Mouse (Mus musculus) kidney, embryonic 14.5 days (tissue): Measurements from ENCODE around the gene Erp44. TPM values are rescaled to one million over a fixed set of nuclear protein-coding genes. Genes with fewer than 3 reads are reported as not detected.

Experiments
- ATAC-seq: fragments of 200-750 bp; cut with Nextera tagmentation; 2 replicates; pipeline ENCODE4 v1.8.0; 2017; ENCODE audit warnings: moderate number of reproducible peaks, mild to moderate bottlenecking, moderate TSS enrichment, moderate library complexity; ENCODE audit not compliant: low FRiP score, low TSS enrichment
- H3K27ac ChIP-seq: fragments of 300-500 bp; sonication (generic); 2 replicates; pipeline ENCODE4 v1.5.1; 2014; ENCODE audit warnings: low read depth, mild to moderate bottlenecking, low read length, moderate library complexity, mixed read lengths
- H3K27me3 ChIP-seq: fragments of 300-500 bp; sonication (generic); 2 replicates; pipeline ENCODE4 v1.6.1; 2014; ENCODE audit warnings: mild to moderate bottlenecking, low read length; ENCODE audit not compliant: control insufficient read depth, insufficient read depth
- H3K36me3 ChIP-seq: fragments of 300-500 bp; sonication (generic); 2 replicates; pipeline ENCODE4 v1.6.1; 2014; ENCODE audit warnings: low read length, mixed read lengths; ENCODE audit not compliant: control insufficient read depth, insufficient read depth
- H3K4me1 ChIP-seq: fragments of 300-500 bp; sonication (generic); 2 replicates; pipeline ENCODE4 v1.6.1; 2014; ENCODE audit warnings: low read length, mixed read lengths; ENCODE audit not compliant: control insufficient read depth, insufficient read depth
- H3K4me2 ChIP-seq: fragments of 300-500 bp; sonication (generic); replicated peaks from 2 replicates; pipeline ENCODE4 v1.6.1; 2014; ENCODE audit warnings: low read depth, mild to moderate bottlenecking, low read length
- H3K4me3 ChIP-seq: fragments of 300-500 bp; sonication (generic); 2 replicates; pipeline ENCODE4 v1.5.1; 2014; ENCODE audit warnings: mild to moderate bottlenecking, low read length
- H3K9ac ChIP-seq: fragments of 300-500 bp; sonication (generic); 2 replicates; pipeline ENCODE4 v1.6.1; 2014; ENCODE audit warnings: low read depth, mild to moderate bottlenecking, low read length, moderate library complexity
- H3K9me3 ChIP-seq: fragments of 300-500 bp; sonication (generic); 2 replicates; pipeline ENCODE4 v1.6.1; 2016; ENCODE audit warnings: low read length; ENCODE audit not compliant: control insufficient read depth
- WGBS: fragments of 180-500 bp; shearing (Covaris S2); extraction: QIAGEN DNeasy Blood & Tissue Kit; methylation state at CpG from one replicate; pipeline ENCODE4 v1.1.7; 2014; 5-methylcytosine and 5-hydroxymethylcytosine counted together
- microRNA counts: library from miRNA; unstranded; fragments of <30 nt; microRNA quantifications from one replicate; lab custom pipeline; 2017
- microRNA-seq: library from miRNA; unstranded; fragments of <30 nt; microRNA quantifications from one replicate; pipeline ENCODE4, GENCODE M21; 2016
- polyA plus RNA-seq: library from polyadenylated mRNA; unstranded; fragments of >200 nt; fragmentation: Nextera tagmentation; extraction: Ambion mirVana; gene quantifications from 2 replicates; pipeline ENCODE4 v1.2.1, GENCODE M21; 2014

The Erp44 gene
- polyA plus RNA-seq, 1 experiment from 2014 or later: 79.4 TPM

- 71% methylated on average over 1 of the region's 1 CpGs for WGBS
- H3K4me1 ChIP-seq: no peaks in the 10 kb centered on the region
- H3K9ac ChIP-seq: no peak overlapping the region
- H3K27me3 ChIP-seq: no peaks in the 10 kb centered on the region
- H3K4me2 ChIP-seq: no peak overlapping the region
- no peaks in the 10 kb centered on the region for H3K9me3 ChIP-seq
- H3K4me3 ChIP-seq: no peak overlapping the region
- ATAC-seq: no peak
- no peak overlapping the region for H3K27ac ChIP-seq
- H3K36me3 ChIP-seq: no peaks in the 10 kb centered on the region
These were observed 123.5 kb downstream of the Erp44 start for GRCm38 (mm10) chr4:48155864-48156263.

- H3K4me2 ChIP-seq: no peak overlapping the region
- WGBS: 88% methylated on average over 5 of the region's 5 CpGs
- no peak overlapping the region for H3K9ac ChIP-seq
- ATAC-seq: no peak
- no peaks in the 10 kb centered on the region for H3K36me3 ChIP-seq
- H3K27me3 ChIP-seq: no peaks in the 10 kb centered on the region
- no peak overlapping the region for H3K4me3 ChIP-seq
- no peak overlapping the region for H3K27ac ChIP-seq
- no peaks in the 10 kb centered on the region for H3K9me3 ChIP-seq
- H3K4me1 ChIP-seq: no peaks in the 10 kb centered on the region
These were observed 126.1 kb downstream of the Erp44 start for GRCm38 (mm10) chr4:48153229-48153628.

DNA sequence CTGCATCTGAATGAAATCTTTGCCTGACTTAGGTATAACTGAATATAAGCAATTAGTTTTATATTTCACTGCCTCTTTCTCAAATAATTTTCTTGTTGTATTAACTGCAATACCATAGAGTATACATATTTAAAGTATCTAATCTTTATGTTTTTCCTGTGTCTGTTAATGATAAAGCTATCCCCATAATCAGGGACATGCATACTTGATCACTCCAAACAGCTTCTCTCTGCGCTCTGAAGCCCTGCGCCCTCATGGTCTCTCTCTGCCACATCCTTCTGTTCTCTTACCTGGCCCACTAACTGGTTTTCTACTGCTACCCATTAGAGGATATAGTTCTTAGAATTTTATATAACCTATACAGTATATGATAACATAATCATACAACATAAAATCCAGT is 129.9 kb downstream of the Erp44 start:
- H3K4me3 ChIP-seq: no peak overlapping the region
- no peaks in the 10 kb centered on the region for H3K27me3 ChIP-seq
- no peaks in the 10 kb centered on the region for H3K36me3 ChIP-seq
- 87% methylated on average over 2 of the region's 2 CpGs for WGBS
- no peaks in the 10 kb centered on the region for H3K4me1 ChIP-seq
- no peak overlapping the region for H3K4me2 ChIP-seq
- no peaks in the 10 kb centered on the region for H3K9me3 ChIP-seq
- H3K9ac ChIP-seq: no peak overlapping the region
- ATAC-seq: no peak
- no peak overlapping the region for H3K27ac ChIP-seq

MicroRNA genes within 50 kb of the gene (microRNA counts, 519-probe panel; counts per million panel counts)
- microRNA mmu-miR-1958 (lab: Ali Mortazavi, UCI): not detected

Small RNAs within 50 kb of the gene (microRNA-seq; reads per million reads assigned to microRNA genes)
- not detected for gene Mir1958

Other genes starting within 250 kb of the Erp44 start
- gene Nr4a3, start 234.4 kb downstream of the Erp44 start, polyA plus RNA-seq: 0.04 and 0.08 TPM in 2 replicates
- 19.1 and 26.7 TPM in 2 replicates for gene Stx17, start 154.6 kb downstream of the Erp44 start, polyA plus RNA-seq
- 7.8 and 11.6 TPM in 2 replicates for gene Invs, start 202 bp upstream of the Erp44 start, polyA plus RNA-seq
- 58.1 and 80.2 TPM in 2 replicates for gene Tex10, start 193.9 kb upstream of the Erp44 start, polyA plus RNA-seq